Mouse (Mus musculus): ENCODE results near the gene Slc12a3.
A peak's percentile ranks its signal among the peaks of the same experiment; 100 is the strongest.

The Slc12a3 gene

GRCm38 (mm10) chr8:94333345-94333744 is 4.3 kb downstream of the Slc12a3 start:
- no peak for DNase-seq

DNA sequence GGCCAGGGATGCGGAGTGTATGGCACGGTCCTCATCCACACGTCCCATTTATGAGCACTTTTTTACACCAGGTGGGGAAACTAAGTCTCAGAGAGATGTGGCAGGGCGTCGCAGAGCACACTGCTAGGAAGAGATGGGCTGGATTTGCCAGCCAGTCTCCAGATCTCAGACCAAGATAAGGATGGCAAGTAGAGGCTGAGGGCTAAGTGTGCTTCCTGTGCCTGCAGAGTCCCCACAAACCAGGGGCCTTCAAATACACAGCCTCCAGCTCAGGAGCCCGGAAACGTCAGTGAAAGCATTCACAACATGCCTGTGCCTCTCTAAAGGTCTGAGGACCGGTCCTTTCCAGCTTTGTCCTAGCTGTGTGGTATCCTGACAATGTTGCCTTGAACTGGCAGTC is 8.6 kb downstream of the Slc12a3 start:
- DNase-seq: no peak

GRCm38 (mm10) chr8:94340796-94341195 is 11.8 kb downstream of the Slc12a3 start:
- DNase-seq: no peak

GRCm38 (mm10) chr8:94342691-94343090 is 13.7 kb downstream of the Slc12a3 start:
- DNase-seq: no peak

- peak; percentile 62 for DNase-seq
These were observed 14.3 kb downstream of the Slc12a3 start for GRCm38 (mm10) chr8:94343290-94343689.

DNA sequence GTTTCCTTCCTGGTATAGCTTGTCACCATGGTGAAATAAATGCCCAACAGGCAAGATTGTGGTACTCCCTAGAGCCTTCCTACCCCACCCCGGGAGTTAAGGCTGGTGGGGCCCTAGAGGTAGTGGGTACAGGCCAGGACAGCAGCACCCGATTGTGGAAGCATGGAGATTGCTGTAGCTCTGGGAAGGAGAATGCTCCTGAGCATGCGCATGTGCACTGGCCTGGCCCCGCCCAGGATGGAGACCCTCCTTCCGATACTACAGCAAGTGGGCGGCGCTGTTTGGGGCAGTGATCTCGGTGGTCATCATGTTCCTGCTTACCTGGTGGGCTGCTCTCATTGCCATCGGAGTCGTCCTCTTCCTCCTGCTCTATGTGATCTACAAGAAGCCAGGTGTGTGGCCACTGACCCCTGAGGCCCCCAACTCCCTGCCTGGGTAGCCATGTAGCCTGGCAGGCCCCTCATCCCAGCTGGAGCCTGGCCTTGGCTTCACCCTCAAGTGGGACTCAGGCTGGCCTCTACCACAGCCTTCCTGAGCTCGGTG is 14.8 kb downstream of the Slc12a3 start:
- DNase-seq: no peak

DNA sequence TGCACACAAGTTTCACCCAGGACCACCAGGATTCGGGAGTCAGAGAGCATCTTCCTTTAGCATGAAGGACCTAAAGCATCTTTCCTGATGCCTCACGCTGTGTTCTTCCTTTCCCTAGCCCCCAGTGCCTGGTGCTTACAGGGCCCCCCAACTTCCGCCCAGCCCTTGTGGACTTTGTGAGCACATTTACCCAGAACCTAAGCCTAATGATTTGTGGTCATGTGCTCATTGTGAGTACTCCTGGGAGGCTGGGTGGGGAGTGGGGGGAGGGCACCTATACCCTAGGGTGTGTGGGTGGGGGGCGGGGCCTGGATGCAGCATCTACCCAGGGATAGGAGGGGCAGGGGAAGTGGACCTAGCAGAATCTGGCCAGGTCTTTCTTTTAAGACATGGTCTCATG is 16.7 kb downstream of the Slc12a3 start:
- DNase-seq: no peak

- no peak for DNase-seq
These were observed 17.3 kb downstream of the Slc12a3 start for GRCm38 (mm10) chr8:94346264-94346663.

DNA sequence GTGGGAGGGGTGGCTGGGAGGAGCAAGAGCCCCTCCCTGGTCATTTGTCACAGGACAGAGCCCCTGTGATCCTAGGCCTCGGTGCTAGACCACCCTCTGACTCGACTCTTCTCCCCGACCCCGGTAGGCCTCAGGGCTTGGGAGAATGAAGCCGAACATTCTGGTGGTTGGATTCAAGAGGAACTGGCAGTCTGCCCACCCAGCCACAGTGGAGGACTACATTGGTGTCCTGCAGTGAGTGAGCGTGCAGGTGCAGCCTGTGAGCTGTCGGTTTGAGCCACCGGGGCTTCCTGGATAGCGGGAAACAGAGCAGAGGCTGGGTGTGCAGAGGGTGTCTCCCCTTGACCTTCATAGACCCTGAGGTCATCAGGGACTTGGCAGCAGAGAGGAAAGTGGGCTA is 19.4 kb downstream of the Slc12a3 start:
- DNase-seq: no peak

DNA sequence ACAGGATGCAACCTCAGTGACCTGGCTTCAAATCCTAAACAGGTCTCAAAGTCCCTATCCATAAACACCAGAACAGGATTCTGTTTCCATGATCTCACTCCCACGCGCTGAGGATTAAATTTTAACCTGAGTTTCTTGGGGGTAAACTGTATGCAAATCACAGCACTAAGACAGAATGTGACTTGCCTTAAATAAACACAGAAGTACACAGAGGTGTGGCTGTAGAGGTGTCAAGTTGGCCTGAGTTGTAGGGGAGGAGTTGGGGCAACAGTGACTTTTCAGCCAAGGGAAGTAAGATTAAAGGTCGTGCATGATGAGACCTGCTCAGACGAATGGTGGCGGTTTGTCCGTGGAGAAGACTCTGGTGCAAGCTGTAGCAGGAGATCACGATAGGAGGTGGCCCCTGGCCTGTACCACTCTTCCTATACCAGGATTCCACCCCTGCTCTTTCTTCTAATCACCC is 25.1 kb downstream of the Slc12a3 start:
- no peak for DNase-seq

DNA sequence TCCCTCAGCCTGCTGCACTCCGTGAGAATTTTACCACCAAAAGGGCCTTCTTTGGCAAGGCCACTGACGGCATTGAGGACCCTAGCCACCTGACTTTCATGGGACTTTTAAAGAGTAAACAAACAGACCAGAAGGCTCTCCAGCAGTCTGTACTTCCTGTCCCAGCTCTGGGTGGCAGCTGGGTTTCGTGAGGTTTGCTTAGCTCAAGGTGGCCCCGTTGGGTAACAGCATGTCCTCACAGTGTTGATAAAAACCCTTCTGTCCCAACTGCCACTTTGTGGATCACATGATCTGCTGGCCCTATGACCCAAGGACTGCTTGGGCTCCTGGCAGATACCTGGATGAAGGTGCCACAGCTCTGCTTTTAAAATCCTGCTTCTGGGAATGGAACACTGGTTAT is 25.6 kb downstream of the Slc12a3 start:
- DNase-seq: no peak

DNA sequence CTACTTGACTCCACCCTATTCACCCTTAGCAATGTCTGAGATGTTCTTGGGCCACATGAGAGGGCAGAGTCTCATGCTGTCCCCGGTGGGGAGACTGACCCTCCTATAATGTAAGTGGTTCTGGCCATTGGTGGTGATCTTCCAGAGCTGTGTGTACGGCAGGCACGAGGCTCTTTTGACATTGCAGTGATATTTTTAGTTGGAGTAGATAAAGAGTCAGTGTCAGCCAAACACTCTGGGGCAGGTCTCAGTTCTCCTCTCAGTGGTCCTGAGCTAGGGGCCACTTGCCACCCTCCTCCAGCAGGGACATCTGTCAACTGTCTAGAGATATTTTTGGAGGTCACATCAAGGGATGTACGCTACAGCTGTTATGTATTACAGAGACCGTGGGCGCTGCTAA is 28.2 kb downstream of the Slc12a3 start:
- no peak for DNase-seq

DNA sequence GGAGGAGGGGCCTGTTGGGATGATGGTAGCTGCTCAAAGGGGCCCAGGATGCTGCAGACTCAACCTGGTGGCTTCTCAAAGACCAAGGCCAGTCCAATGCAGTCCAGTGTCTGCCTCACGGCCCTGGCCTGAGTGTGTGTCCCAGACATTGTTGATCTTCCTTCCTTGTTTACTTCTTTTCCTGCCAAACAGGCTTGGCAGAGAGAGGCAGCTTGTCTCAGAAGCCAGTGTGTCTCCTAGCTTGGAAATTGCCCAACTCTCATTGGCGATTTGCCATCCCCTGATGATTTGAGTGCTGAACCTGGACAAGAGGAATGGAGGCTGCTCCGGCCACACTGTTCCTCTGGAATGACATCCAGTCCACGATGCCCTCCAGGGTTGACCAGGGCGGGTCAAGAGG is 29.5 kb downstream of the Slc12a3 start:
- DNase-seq: peak; percentile 77

DNA sequence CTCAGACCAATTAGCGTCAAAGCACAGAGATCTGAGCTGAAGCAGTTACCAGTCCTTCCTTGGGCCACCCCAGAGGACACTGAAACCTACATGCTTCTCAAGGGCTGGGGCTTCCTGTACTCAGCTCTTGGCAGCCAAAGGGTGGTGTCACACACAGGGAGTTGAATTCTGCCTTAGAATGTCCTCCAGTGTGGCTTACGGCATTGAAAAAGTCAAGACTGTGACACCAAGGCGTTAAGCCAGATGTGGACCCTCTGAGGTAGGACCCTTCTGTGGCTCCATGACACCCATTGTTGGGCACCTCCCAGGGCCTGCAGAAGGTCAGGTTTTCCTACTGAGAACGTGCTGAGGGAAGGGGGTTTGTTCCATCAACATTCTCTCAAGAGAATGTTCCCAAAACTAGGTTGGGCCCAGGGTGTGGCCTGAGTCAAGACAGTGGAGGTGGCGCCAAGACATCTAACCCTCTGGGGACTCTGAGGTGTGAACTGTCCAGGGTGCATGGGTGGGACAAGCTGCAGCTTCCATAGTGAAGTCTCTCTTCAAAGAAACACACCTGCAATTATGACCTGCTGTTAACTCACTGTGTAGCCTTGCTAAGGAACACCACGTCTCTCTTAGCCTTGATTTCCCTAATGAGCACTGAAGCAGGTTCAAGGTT is 32.9 kb downstream of the Slc12a3 start:
- DNase-seq: no peak

- no peak for DNase-seq
These were observed 33.7 kb downstream of the Slc12a3 start for GRCm38 (mm10) chr8:94362607-94363239.

- no peak for DNase-seq
These were observed 34.3 kb downstream of the Slc12a3 start for GRCm38 (mm10) chr8:94363288-94363688.

DNA sequence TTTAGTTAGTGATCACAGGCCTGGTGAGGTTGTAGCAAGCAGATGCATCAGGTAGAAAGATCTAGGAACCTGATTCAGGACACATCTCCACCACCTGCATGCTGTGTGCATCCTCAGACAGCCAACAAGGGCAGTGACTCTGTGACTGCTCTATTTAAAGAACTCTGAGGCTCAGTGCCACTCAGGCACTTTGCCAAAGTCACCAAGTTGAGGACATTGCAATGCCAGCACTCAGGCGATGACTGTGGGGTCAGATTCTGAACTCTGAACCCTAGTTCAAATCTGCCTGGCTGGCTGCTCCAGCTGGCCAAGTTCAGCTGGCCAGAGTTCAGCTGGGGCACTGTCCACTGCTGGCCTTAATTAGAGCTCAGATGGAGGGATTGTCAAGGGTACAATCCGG is 34.9 kb downstream of the Slc12a3 start:
- DNase-seq: no peak

DNA sequence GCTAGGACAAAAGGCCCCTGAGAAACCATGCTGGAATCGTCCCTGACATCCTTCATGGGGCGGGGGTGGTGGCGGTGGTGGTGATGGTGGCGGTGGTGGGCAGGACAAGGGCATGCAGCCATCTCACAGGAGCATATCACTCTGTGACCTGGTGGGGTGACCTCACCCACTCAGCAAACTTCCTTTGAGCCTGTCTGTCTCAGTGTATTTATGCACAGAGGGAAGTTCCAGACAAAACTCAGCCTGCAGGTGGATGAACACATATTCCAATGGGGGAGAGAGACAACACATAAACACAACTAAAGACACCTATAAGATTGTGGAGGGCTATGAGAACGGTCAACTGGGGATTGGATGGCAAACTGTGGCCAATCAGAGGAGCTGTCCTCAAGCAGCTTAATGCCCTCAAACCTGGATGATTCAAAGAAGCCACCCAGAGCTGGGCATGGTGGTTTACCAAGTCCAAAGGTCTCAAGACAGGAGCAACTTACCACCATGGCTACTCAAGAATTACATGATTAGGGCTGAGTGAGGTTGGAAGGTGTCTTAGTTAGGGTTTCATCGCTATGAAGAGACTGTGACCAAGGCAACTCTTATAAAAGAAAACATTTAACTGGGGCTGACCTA is 35.8 kb downstream of the Slc12a3 start:
- DNase-seq: no peak

DNA sequence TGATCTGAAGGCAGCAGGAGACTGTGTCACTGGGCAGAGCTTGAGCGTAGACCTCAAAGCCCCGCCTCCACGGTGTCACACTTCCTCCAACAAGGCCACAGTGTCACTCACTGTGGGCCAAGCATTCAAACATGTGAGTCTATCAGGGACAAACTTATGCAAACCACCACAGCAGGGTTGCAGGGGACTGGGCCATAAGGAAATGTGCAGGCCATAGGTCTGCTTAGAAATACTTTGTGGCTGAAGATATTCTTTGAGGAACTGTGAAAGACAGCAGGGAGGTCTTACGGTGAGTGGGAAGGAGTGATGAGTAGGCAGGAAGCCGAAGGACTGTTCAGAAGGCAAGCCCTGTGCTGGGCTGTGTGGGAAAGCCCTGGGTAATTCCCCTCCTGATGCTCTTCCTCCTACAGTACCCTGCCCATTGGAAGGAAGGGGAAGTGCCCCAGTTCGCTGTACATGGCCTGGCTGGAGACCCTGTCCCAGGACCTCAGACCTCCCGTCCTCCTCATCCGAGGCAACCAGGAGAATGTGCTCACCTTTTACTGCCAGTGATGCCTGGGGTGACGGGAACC is 36.5 kb downstream of the Slc12a3 start:
- no peak for DNase-seq

GRCm38 (mm10) chr8:94370839-94371238 is 41.8 kb downstream of the Slc12a3 start:
- DNase-seq: no peak

DNA sequence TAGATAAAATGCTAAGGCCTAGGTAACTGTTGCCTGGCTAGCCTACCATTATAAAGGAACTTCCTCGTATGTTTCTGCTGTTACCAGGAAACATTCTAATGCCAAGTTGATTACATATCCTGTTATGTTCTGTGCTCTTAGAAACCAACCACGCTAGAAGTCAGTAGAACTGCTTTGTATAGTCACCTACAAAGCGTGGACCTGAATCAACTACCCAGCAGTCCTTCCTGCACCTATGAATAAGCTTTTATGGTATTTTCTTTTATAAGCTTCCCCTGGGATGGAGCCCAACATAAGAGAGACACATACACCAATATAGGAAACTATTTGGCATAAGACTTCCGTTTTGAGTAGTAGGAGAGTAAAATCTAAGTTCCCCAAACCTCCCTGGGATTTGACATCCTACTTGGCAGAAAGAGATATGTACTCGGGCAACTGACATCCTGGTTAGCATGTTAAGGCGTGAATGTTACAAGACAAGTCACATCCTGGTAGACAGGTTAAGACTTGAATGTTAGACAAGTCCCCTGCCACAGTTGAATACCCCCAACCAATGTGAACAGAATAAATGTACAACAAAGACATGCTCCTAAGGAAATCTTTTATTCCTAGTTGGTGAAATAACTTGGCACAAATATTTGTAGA is 44.1 kb downstream of the Slc12a3 start:
- no peak for DNase-seq

DNA sequence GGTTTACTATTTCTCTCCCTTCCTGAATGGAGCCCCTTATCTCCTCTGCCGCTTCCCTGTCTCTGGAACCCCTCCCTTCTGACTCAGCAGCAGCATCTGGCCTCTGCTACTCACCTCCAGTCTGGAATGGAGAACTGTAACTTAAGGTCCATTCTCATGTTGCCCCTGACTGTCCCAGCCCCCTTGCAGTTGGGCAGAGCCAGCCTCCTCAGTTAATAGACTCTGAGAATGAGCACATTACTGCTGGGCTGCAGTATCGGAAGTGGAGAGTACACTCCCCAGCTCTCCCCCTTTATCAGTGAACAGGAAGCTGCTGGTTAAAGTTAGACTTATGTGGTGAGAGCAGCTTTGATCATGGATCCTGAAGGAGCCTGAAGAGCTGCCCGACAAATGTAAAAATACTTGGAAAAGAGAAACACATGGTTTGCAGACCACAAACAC is 46.6 kb downstream of the Slc12a3 start:
- no peak for DNase-seq

- no peak for DNase-seq
These were observed 47.2 kb downstream of the Slc12a3 start for GRCm38 (mm10) chr8:94376176-94376575.
